Mouse (Mus musculus): Measurements from ENCODE around the gene Ap1m2.

GRCm38 (mm10) chr9:21320280-21320618 is 8.1 kb upstream of the Ap1m2 start:
- TF ChIP-seq CTCF (conservative IDR thresholded peaks at IDR 0.05; ENCODE audit: low read length) (no peak), NANOG (IDR thresholded peaks at IDR 0.05; ENCODE audit: borderline replicate concordance, low read length) (no peak), POU5F1 (IDR thresholded peaks at IDR 0.05; ENCODE audit: borderline replicate concordance, low read length) (no peak)

Measured in E14TG2a.4 (cell line).